Mouse (Mus musculus): ENCODE results near the gene Prr15.

DNA sequence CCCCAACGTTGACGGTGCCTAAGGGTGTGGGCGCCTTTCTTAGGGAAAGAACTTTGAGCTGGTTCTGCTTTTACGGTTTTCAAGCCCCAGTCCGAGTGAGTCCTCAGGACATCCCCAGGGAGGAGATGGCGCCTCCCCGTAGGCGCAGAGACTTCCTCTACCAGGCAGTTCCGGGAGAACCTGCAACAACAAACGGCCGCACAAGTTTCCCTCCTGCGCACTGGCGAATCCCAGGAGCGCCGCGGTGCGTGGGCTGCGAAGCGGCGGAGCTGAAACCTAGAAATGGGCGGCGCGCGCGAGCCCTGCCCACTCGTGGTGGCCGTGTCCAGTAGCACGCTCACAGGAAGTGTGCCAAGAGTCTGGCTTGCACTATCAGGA lies 2.0 kb downstream of the Prr15 start:
- no peak for TF ChIP-seq CTCF (conservative IDR thresholded peaks at IDR 0.05; ENCODE audit: low read length)
- no peak for TF ChIP-seq NANOG (IDR thresholded peaks at IDR 0.05; ENCODE audit: borderline replicate concordance, low read length)
- TF ChIP-seq POU5F1 (IDR thresholded peaks at IDR 0.05; ENCODE audit: borderline replicate concordance, low read length), result no peak
